Mouse (Mus musculus) hindbrain, postnatal 0 days (tissue): ENCODE measurements around the gene Phkb. TPM values are rescaled to one million over a fixed set of nuclear protein-coding genes. Genes with fewer than 3 reads are reported as not detected.

ENCODE experiments used
- ATAC-seq: fragments of 200-750 bp; cut with Nextera tagmentation; 2 replicates; pipeline ENCODE4 v1.8.0; 2017; ENCODE audit warnings: mild to moderate bottlenecking, moderate TSS enrichment, moderate library complexity
- DNase-seq: peaks from one replicate; pipeline ENCODE4 v3.0.0-alpha.2; 2015; ENCODE audit warnings: low spot score
- H3K27ac ChIP-seq: fragments of 300-500 bp; sonication (generic); 2 replicates; pipeline ENCODE4 v1.5.1; 2014; ENCODE audit warnings: mild to moderate bottlenecking
- H3K27me3 ChIP-seq: fragments of 300-500 bp; sonication (generic); 2 replicates; pipeline ENCODE4 v1.6.1; 2014; ENCODE audit warnings: low read length, mixed read lengths; ENCODE audit not compliant: insufficient read depth
- H3K36me3 ChIP-seq: fragments of 300-500 bp; sonication (generic); 2 replicates; pipeline ENCODE4 v1.6.1; 2014; ENCODE audit warnings: low read length, mixed read lengths; ENCODE audit not compliant: insufficient read depth
- H3K4me1 ChIP-seq: fragments of 300-500 bp; sonication (generic); 2 replicates; pipeline ENCODE4 v1.6.1; 2014; ENCODE audit warnings: antibody characterized with exemption, low read length, mixed read lengths; ENCODE audit not compliant: insufficient read depth
- H3K4me2 ChIP-seq: fragments of 300-500 bp; sonication (generic); 2 replicates; pipeline ENCODE4 v1.6.1; 2014; ENCODE audit warnings: low read depth, mild to moderate bottlenecking, low read length, moderate library complexity, mixed read lengths
- H3K4me3 ChIP-seq: fragments of 300-500 bp; sonication (generic); 2 replicates; pipeline ENCODE4 v1.5.1; 2014; ENCODE audit warnings: low read length
- H3K9ac ChIP-seq: fragments of 300-500 bp; sonication (generic); replicated peaks from 2 replicates; pipeline ENCODE4 v1.6.1; 2014; ENCODE audit warnings: mild to moderate bottlenecking, low read length, moderate library complexity, mixed read lengths
- H3K9me3 ChIP-seq: fragments of 300-500 bp; sonication (generic); 2 replicates; pipeline ENCODE4 v1.6.1; 2016; ENCODE audit warnings: low read length, mixed read lengths
- CTCF ChIP-seq: IDR thresholded peaks from 2 replicates; pipeline ENCODE4 v1.5.1; 2016; ENCODE audit warnings: antibody characterized with exemption, control low read depth, low read depth
- WGBS: fragments of 180-500 bp; shearing (Covaris S2); extraction: QIAGEN DNeasy Blood & Tissue Kit; methylation state at CpG from one replicate; pipeline ENCODE4 v1.1.7; 2014; 5-methylcytosine and 5-hydroxymethylcytosine counted together
- polyA plus RNA-seq: library from polyadenylated mRNA; unstranded; fragments of >200 nt; fragmentation: Nextera tagmentation; extraction: Ambion mirVana; gene quantifications from 2 replicates; pipeline ENCODE4 v1.2.1, GENCODE M21; 2015
- total RNA-seq: library from RNA; depleted of rRNA; stranded (reverse); fragments of >200 nt; gene quantifications from 2 replicates; pipeline ENCODE4 v1.2.3, GENCODE M21; 2014

The Phkb gene
- total and polyA plus RNA-seq, 2 experiments from 2014 or later, result 31.8 to 34.7 TPM

GRCm38 (mm10) chr8:85877976-85878375 is 37.2 kb downstream of the Phkb start:
- no peaks in the 10 kb centered on the region for H3K27me3 ChIP-seq
- no peak for ATAC-seq

DNA sequence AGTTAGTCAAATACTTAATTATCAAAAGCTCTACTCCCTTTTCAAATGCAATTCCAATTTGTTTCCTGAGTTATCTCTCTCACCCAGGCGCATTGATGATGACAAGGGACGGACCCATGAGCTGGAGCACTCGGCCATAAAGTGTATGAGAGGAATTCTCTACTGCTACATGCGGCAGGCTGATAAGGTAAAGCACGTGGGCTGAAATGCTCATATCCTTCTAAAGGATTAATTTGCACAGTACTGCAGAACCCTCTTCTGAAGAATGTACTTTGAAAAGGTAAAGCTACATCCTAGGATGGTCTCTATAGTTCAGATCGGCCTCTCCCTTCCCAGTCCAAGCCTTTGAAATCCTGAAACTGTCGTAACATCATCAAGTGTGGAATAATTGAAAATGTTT is 38.9 kb downstream of the Phkb start:
- Histone ChIP-seq H3K4me2 (no peak overlapping the region), H3K4me1 (no peaks in the 10 kb centered on the region), H3K4me3 (no peak overlapping the region), H3K27ac (no peak overlapping the region), H3K9me3 (no peaks in the 10 kb centered on the region), H3K9ac (no peak overlapping the region), H3K36me3 (no peaks in the 10 kb centered on the region), H3K27me3 (no peaks in the 10 kb centered on the region)
- 92% methylated on average over 7 of the region's 7 CpGs for WGBS
- no peak for TF ChIP-seq CTCF
- ATAC-seq, result no peak
- no peak for DNase-seq

More at GRCm38 (mm10) chr8:85877976-85878375, 37.2 kb downstream of the Phkb start:
- WGBS, result 95% methylated on average over 8 of the region's 8 CpGs
- DNase-seq, result no peak
- Histone ChIP-seq H3K9me3 (no peaks in the 10 kb centered on the region), H3K36me3 (no peaks in the 10 kb centered on the region), H3K4me1 (no peaks in the 10 kb centered on the region), H3K27ac (no peak overlapping the region), H3K4me3 (no peak overlapping the region), H3K4me2 (no peak overlapping the region), H3K9ac (no peak overlapping the region)
- no peak for TF ChIP-seq CTCF

GRCm38 (mm10) chr8:85884811-85885210 is 44.1 kb downstream of the Phkb start:
- 95% methylated on average over 3 of the region's 3 CpGs for WGBS
- no peak for TF ChIP-seq CTCF
- no peaks in the 10 kb centered on the region for H3K27me3 ChIP-seq
- H3K4me2 ChIP-seq, result no peak overlapping the region
- ATAC-seq, result no peak
- H3K4me1 ChIP-seq, result no peaks in the 10 kb centered on the region
- H3K9ac ChIP-seq, result no peak overlapping the region
- DNase-seq, result no peak
- no peak overlapping the region for H3K4me3 ChIP-seq
- no peaks in the 10 kb centered on the region for H3K9me3 ChIP-seq
- no peaks in the 10 kb centered on the region for H3K36me3 ChIP-seq
- H3K27ac ChIP-seq, result no peak overlapping the region

DNA sequence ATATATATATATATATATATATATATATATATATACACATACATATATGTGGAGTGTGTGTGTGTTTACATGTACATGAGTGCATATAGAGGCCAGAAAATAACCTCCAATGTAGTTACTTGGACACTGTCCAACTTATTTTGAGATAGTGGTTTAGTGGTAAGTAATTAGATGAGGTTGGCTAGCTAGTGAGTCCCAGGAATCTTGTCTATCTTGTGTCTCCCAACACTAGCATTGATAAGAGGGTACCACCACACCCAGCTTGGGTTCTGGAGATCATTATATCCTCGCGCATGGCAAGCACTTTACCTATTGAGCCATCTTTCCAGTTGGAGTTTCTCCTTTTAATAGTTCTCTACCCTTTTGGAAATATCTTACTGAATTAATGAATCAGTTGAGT is 56.9 kb downstream of the Phkb start:
- no peak for DNase-seq
- WGBS, result 91% methylated on average over 2 of the region's 2 CpGs
- Histone ChIP-seq H3K4me2 (no peak overlapping the region), H3K27me3 (no peaks in the 10 kb centered on the region), H3K9me3 (no peaks in the 10 kb centered on the region), H3K36me3 (no peaks in the 10 kb centered on the region), H3K9ac (no peak overlapping the region), H3K4me1 (no peaks in the 10 kb centered on the region), H3K4me3 (no peak overlapping the region), H3K27ac (no peak overlapping the region)
- no peak for TF ChIP-seq CTCF
- ATAC-seq, result no peak

GRCm38 (mm10) chr8:85924991-85925390 is 84.2 kb downstream of the Phkb start:
- H3K9ac ChIP-seq, result no peak overlapping the region
- DNase-seq (no peak), ATAC-seq (no peak)
- no peak overlapping the region for H3K4me2 ChIP-seq
- H3K4me1 ChIP-seq, result no peaks in the 10 kb centered on the region
- H3K27ac ChIP-seq, result peak overlapping the region; percentile 61
- H3K27me3 ChIP-seq, result no peaks in the 10 kb centered on the region
- no peaks in the 10 kb centered on the region for H3K9me3 ChIP-seq
- no peak overlapping the region for H3K4me3 ChIP-seq
- no peaks in the 10 kb centered on the region for H3K36me3 ChIP-seq
- TF ChIP-seq CTCF, result no peak

GRCm38 (mm10) chr8:85925574-85925973 is 84.8 kb downstream of the Phkb start:
- TF ChIP-seq CTCF, result no peak

GRCm38 (mm10) chr8:85926107-85926506 is 85.3 kb downstream of the Phkb start:
- Histone ChIP-seq H3K27me3 (no peaks in the 10 kb centered on the region), H3K27ac (peak overlapping the region; percentile 61), H3K4me1 (no peaks in the 10 kb centered on the region), H3K4me3 (no peak overlapping the region), H3K9ac (no peak overlapping the region), H3K36me3 (no peaks in the 10 kb centered on the region), H3K9me3 (no peaks in the 10 kb centered on the region), H3K4me2 (no peak overlapping the region)
- DNase-seq (peak; percentile 74), ATAC-seq (peak; percentile 91)
- TF ChIP-seq CTCF, result no peak
- 53% methylated on average over 3 of the region's 3 CpGs for WGBS

More at GRCm38 (mm10) chr8:85925574-85925973, 84.8 kb downstream of the Phkb start:
- Histone ChIP-seq H3K9ac (no peak overlapping the region), H3K4me3 (no peak overlapping the region), H3K4me1 (no peaks in the 10 kb centered on the region), H3K4me2 (no peak overlapping the region), H3K9me3 (no peaks in the 10 kb centered on the region), H3K27ac (peak overlapping the region; percentile 61), H3K36me3 (no peaks in the 10 kb centered on the region), H3K27me3 (no peaks in the 10 kb centered on the region)
- DNase-seq (peak; percentile 41), ATAC-seq (peak; percentile 43; the same call in 1 of the 2 replicates)
- WGBS, result 97% methylated on average over 1 of the region's 1 CpGs
